Mouse (Mus musculus) CH12.LX (cell line): ENCODE results near the gene Fam214a.

Experiments used
- BHLHE40 ChIP-seq: IDR thresholded peaks from 2 replicates; pipeline ENCODE4 v1.6.1; 2011; ENCODE audit warnings: mild to moderate bottlenecking, low read depth, low read length, improper control_type of control experiment
- CTCF ChIP-seq, 2 experiments: IDR thresholded peaks in 1 of 2; conservative IDR thresholded peaks in 1 of 2; 2 replicates each; pipeline ENCODE4 v1.5.1; 2011 to 2012; ENCODE audit warnings: low read depth in 2 of 2, low read length in 2 of 2, improper control_type of control experiment in 1 of 2, inconsistent platforms in 1 of 2, mild to moderate bottlenecking in 1 of 2, moderate library complexity in 1 of 2
- EP300 ChIP-seq: IDR thresholded peaks from 2 replicates; pipeline ENCODE4 v1.6.1; 2011; ENCODE audit warnings: low read length, improper control_type of control experiment
- MAFK ChIP-seq: IDR thresholded peaks from 2 replicates; pipeline ENCODE4 v1.6.1; 2011; ENCODE audit warnings: low read length, improper control_type of control experiment; ENCODE audit not compliant: insufficient replicate concordance
- MAX ChIP-seq: IDR thresholded peaks from 2 replicates; pipeline ENCODE4 v1.6.1; 2011; ENCODE audit warnings: low read length, improper control_type of control experiment
- MYC ChIP-seq: IDR thresholded peaks from 2 replicates; pipeline ENCODE4 v1.6.1; 2011; ENCODE audit warnings: low read depth, mild to moderate bottlenecking, improper control_type of control experiment, low read length
- USF1 ChIP-seq: IDR thresholded peaks from 2 replicates; pipeline ENCODE4 v1.6.1; 2014; ENCODE audit warnings: low read depth, mild to moderate bottlenecking, inconsistent platforms, low read length, improper control_type of control experiment
- ZMIZ1 ChIP-seq: IDR thresholded peaks from 2 replicates; pipeline ENCODE4 v1.6.1; 2012; ENCODE audit warnings: low read depth, mild to moderate bottlenecking, inconsistent platforms, low read length, improper control_type of control experiment

DNA sequence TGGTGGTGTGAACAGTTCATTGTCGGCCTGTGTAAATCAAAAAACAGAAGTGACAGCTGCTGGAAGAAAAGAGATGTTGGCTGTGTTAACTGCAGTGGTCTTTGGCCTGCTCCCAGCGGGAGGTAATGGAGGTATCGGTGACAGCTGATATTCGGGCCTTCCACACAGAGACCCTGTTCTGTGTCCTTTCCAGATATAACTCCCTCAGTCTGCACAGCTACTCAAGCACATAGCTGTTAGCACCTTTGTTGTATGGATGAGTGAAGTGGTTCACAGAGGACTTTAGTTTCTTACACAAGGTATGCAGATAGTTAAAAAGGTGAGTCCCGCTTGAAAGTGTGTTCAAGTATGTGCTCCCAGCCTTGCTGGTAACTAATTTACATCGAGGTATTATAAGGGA is 7.9 kb downstream of the Fam214a start:
- TF ChIP-seq CTCF (conservative IDR thresholded peaks at IDR 0.05 in 1 of 2, IDR thresholded peaks at IDR 0.05 in 1 of 2; ENCODE audit: low read depth in 2 of 2, low read length in 2 of 2) (no peak), EP300 (no peak), MAFK (no peak), USF1 (no peak), ZMIZ1 (no peak), MYC (no peak), BHLHE40 (no peak), MAX (no peak)
